Mouse (Mus musculus) CH12.LX (cell line): ENCODE measurements around the gene Rangrf. TPM values are rescaled to one million over a fixed set of nuclear protein-coding genes. Genes with fewer than 3 reads are reported as not detected.

Experiments used
- DNase-seq: peaks from one replicate; pipeline ENCODE4 v3.0.0-alpha.2; 2013; ENCODE audit errors: extremely low read depth
- H3K27ac ChIP-seq: 2 replicates; pipeline ENCODE4 v1.5.1; 2012; ENCODE audit warnings: low read depth, mild to moderate bottlenecking, control low read depth, moderate library complexity; ENCODE audit not compliant: insufficient read depth
- H3K27me3 ChIP-seq: replicated peaks from 2 replicates; pipeline ENCODE3; 2012; ENCODE audit warnings: inconsistent platforms
- H3K36me3 ChIP-seq, 2 experiments: replicated peaks in 1 of 2; 2 replicates each; pipeline versions ENCODE3 to v1.6.1; 2012; ENCODE audit warnings: inconsistent platforms in 1 of 2, low read length in 1 of 2, mild to moderate bottlenecking in 1 of 2, mixed read lengths in 1 of 2, moderate library complexity in 1 of 2; ENCODE audit not compliant: control insufficient read depth in 1 of 2, insufficient read depth in 1 of 2
- H3K4me1 ChIP-seq, 2 experiments: 2 replicates each; pipeline ENCODE4 v1.6.1; 2012; ENCODE audit warnings: inconsistent platforms in 1 of 2, moderate library complexity in 1 of 2; ENCODE audit not compliant: insufficient read depth in 2 of 2, control insufficient read depth in 1 of 2
- H3K4me2 ChIP-seq: 2 replicates; pipeline ENCODE4 v1.6.1; 2012; ENCODE audit warnings: low read depth, mild to moderate bottlenecking, control low read depth; ENCODE audit not compliant: poor library complexity, insufficient read depth, severe bottlenecking
- H3K4me3 ChIP-seq, 3 experiments: fragments of 150-350 bp in 1 of 3; sonication (generic) in 1 of 3; replicated peaks in 1 of 3; 2 replicates each; pipeline versions ENCODE3 to v1.5.1; 2011 to 2012; ENCODE audit warnings: low read depth in 2 of 3, low read length in 2 of 3, mild to moderate bottlenecking in 2 of 3, moderate library complexity in 2 of 3, control low read depth in 1 of 3, improper control_type of control experiment in 1 of 3, inconsistent platforms in 1 of 3, mixed read lengths in 1 of 3; ENCODE audit not compliant: poor library complexity in 1 of 3
- H3K79me2 ChIP-seq: replicated peaks from 2 replicates; pipeline ENCODE4 v1.6.1; 2012; ENCODE audit warnings: mild to moderate bottlenecking, moderate library complexity; ENCODE audit not compliant: control insufficient read depth, poor library complexity, insufficient read depth, severe bottlenecking; ENCODE audit errors: extremely low read depth
- H3K9ac ChIP-seq: 2 replicates; pipeline ENCODE4 v1.6.1; 2012; ENCODE audit warnings: low read depth, mild to moderate bottlenecking, control low read depth, moderate library complexity; ENCODE audit not compliant: insufficient read depth
- H3K9me3 ChIP-seq: replicated peaks from 2 replicates; pipeline ENCODE3; 2012; ENCODE audit warnings: low read length, inconsistent platforms, mixed read lengths
- CHD1 ChIP-seq: IDR thresholded peaks from 2 replicates; pipeline ENCODE4 v1.6.1; 2012; ENCODE audit warnings: low read depth, low read length, improper control_type of control experiment, inconsistent platforms
- CHD2 ChIP-seq: IDR thresholded peaks from 2 replicates; pipeline ENCODE4 v1.6.1; 2011; ENCODE audit warnings: low read length, improper control_type of control experiment
- ELF1 ChIP-seq: IDR thresholded peaks from 2 replicates; pipeline ENCODE4 v1.6.1; 2014; ENCODE audit warnings: low read depth, mild to moderate bottlenecking, inconsistent platforms, low read length, improper control_type of control experiment
- GABPA ChIP-seq: IDR thresholded peaks from 2 replicates; pipeline ENCODE4 v1.6.1; 2012; ENCODE audit warnings: low read depth, low read length, improper control_type of control experiment, inconsistent platforms; ENCODE audit not compliant: insufficient replicate concordance
- JUND ChIP-seq: conservative IDR thresholded peaks from 2 replicates; pipeline ENCODE4 v1.6.1; 2011; ENCODE audit warnings: low read depth, low read length, improper control_type of control experiment
- MAFK ChIP-seq: IDR thresholded peaks from 2 replicates; pipeline ENCODE4 v1.6.1; 2011; ENCODE audit warnings: low read length, improper control_type of control experiment; ENCODE audit not compliant: insufficient replicate concordance
- NELFE ChIP-seq: IDR thresholded peaks from 2 replicates; pipeline ENCODE4 v1.6.1; 2011; ENCODE audit warnings: low read depth, low read length, improper control_type of control experiment
- PAX5 ChIP-seq: IDR thresholded peaks from 2 replicates; pipeline ENCODE4 v1.6.1; 2012; ENCODE audit warnings: low read length, inconsistent platforms, mixed read lengths
- RAD21 ChIP-seq: IDR thresholded peaks from 2 replicates; pipeline ENCODE4 v1.6.1; 2011; ENCODE audit warnings: low read depth, mild to moderate bottlenecking, low read length, improper control_type of control experiment, moderate library complexity
- RCOR1 ChIP-seq: conservative IDR thresholded peaks from 2 replicates; pipeline ENCODE4 v1.6.1; 2012; ENCODE audit warnings: low read depth, mild to moderate bottlenecking, inconsistent platforms, low read length, improper control_type of control experiment
- SIN3A ChIP-seq: IDR thresholded peaks from 2 replicates; pipeline ENCODE4 v1.6.1; 2012; ENCODE audit warnings: low read length, improper control_type of control experiment, inconsistent platforms
- USF1 ChIP-seq: IDR thresholded peaks from 2 replicates; pipeline ENCODE4 v1.6.1; 2014; ENCODE audit warnings: low read depth, mild to moderate bottlenecking, inconsistent platforms, low read length, improper control_type of control experiment
- ZC3H11A ChIP-seq: IDR thresholded peaks from 2 replicates; pipeline ENCODE4 v1.6.1; 2012; ENCODE audit warnings: low read depth, mild to moderate bottlenecking, inconsistent platforms, low read length, improper control_type of control experiment
- ZNF384 ChIP-seq: IDR thresholded peaks from 2 replicates; pipeline ENCODE4 v1.6.1; 2012; ENCODE audit warnings: low read depth, low read length, improper control_type of control experiment, inconsistent platforms
- dilution Hi-C: fragments of 300-500 bp; cut with MboI; formaldehyde crosslinking; loops from 2 replicates; pipeline ENCODE4 v1.14.3; 2020; ENCODE audit warnings: low sequenced_read_pairs; ENCODE audit not compliant: extremely low pct_unique_long_range_greater_than_20kb, extremely low pct_ligation_motif_present
- in situ Hi-C: fragments of 300-500 bp; cut with MboI; formaldehyde crosslinking; loops from 3 replicates; pipeline ENCODE4 v1.14.3; 2019; ENCODE audit warnings: low sequenced_read_pairs, low pct_ligation_motif_present, low pct_unique_long_range_greater_than_20kb, mixed read lengths
- polyA plus RNA-seq: library from polyadenylated mRNA; unstranded; fragments of >175 nt; gene quantifications from 2 replicates; pipeline ENCODE4 v1.2.1, GENCODE M21; 2012; ENCODE audit warnings: low read depth; ENCODE audit not compliant: insufficient read length
- total RNA-seq, 2 experiments: library from RNA; depleted of rRNA; stranded (reverse); fragments of 300-350 nt in 1 of 2; fragments of >200 nt in 1 of 2; gene quantifications; 2 replicates each; pipeline ENCODE4 v1.2.3; 2012 to 2014

The Rangrf gene
- total and polyA plus RNA-seq, 3 experiments = 106 to 158 (median 111) TPM

DNA sequence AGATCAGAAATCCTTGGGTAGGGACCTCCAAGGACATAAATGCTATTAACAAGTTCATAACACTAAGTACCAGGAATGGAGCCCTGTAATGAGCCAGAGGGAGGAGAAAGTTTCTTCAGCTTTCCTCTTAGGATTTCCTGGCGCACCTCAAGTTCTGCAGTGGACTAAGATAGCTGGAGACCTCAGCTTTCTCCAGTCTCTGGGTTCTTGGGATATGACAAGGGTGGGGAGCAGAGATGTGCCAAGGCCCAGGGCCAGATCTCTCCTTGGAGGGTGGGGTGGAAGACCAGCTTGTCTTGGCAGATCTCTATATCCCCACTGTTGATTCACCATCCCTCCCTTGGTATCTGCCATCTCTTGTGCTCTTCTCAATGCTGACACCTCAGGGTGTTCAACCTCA, 616 bp upstream of the Rangrf start:
- dilution Hi-C loops (no loop called here), in situ Hi-C loops (no loop called here)
- no peak overlapping the region for H3K4me3 ChIP-seq

DNA sequence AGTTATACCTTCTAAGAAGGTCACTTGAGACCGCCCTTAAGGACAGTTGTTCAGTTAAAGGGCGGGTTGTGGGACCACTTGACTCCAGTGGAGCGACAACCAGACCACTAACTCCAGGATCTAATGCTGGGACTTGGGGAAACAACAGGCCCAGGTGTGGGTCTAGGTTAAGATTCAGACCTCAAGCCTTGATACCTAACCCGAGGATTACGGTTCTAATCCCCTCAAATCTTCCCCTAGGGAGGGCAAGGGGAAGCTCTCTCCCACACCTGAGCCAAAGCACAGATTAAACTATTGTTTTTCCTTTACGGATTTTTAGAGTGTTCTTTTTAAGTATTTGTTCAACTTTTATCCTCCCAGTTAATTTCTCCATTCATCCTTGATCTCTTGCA, 930 bp downstream of the Rangrf start:
- no peaks in the 10 kb centered on the region for H3K79me2 ChIP-seq
- H3K4me3 ChIP-seq = peak overlapping the region in 2 of 3 experiments; percentile 41 to 52
- DNase-seq = no peak
- dilution Hi-C loops (no loop called here), in situ Hi-C loops (loop anchor here (5.0 kb wide), 1 partner anchor 72 kb away; the partner anchor contains the start of gene Rpl26)
- peaks cover 7% of the 10 kb centered on the region for H3K27me3 ChIP-seq
- H3K9me3 ChIP-seq = no peaks in the 10 kb centered on the region
- H3K9ac ChIP-seq = no peak overlapping the region
- TF ChIP-seq GABPA (no peak), RAD21 (no peak), CHD1 (no peak), NELFE (no peak), USF1 (no peak), JUND (no peak), RCOR1 (no peak), MAFK (no peak)
- peak overlapping the region; percentile 75 for H3K4me2 ChIP-seq
- peaks cover 4 to 24% of the 10 kb centered on the region in 2 experiments for H3K4me1 ChIP-seq
- H3K36me3 ChIP-seq = peaks cover 0 to 20% of the 10 kb centered on the region in 2 experiments
- H3K27ac ChIP-seq = no peak overlapping the region

More for the DNA sequence above, 616 bp upstream of the Rangrf start:
- Histone ChIP-seq H3K36me3 (peaks cover 0 to 13% of the 10 kb centered on the region in 2 experiments), H3K9ac (no peak overlapping the region), H3K4me1 (peaks cover 4 to 30% of the 10 kb centered on the region in 2 experiments), H3K27ac (no peak overlapping the region), H3K27me3 (peaks cover 7% of the 10 kb centered on the region), H3K79me2 (no peaks in the 10 kb centered on the region), H3K4me2 (no peak overlapping the region), H3K9me3 (no peaks in the 10 kb centered on the region)
- no peak for DNase-seq
- TF ChIP-seq ZNF384 = no peak
- TF ChIP-seq ELF1 = no peak
- no peak for TF ChIP-seq PAX5
- TF ChIP-seq RCOR1 = no peak
- no peak for TF ChIP-seq CHD2
- TF ChIP-seq SIN3A = no peak
- TF ChIP-seq ZC3H11A = no peak
